Mouse (Mus musculus): ENCODE measurements around the gene Pxdc1.

- TF ChIP-seq CTCF (IDR thresholded peaks at IDR 0.05; ENCODE audit: low read depth, low read length) (no peak), POLR2A (IDR thresholded peaks at IDR 0.05; ENCODE audit: borderline replicate concordance, low read depth, low read length) (no peak)
These were observed 48.9 kb downstream of the Pxdc1 start for GRCm38 (mm10) chr13:34604406-34604805.

Measured in bone marrow macrophage, adult 2 months (primary cell).